8 mouse cellular contexts compared by ENCODE assay signal in genomic region chr5:114567075-114567517, GRCm38 (mm10). TPM values are rescaled to one million over a fixed set of nuclear protein-coding genes. Genes with fewer than 3 reads are reported as not detected.
DNase-seq lines count a peak whose midpoint lies in the region; ATAC-seq and TF ChIP-seq lines count a peak whose summit lies in the region.

No protein-coding gene starts in this region.

- no peak overlapping the region for H3K27ac ChIP-seq in ES-E14 (ENCODE audit: insufficient read depth, low read depth, low read length, poor library complexity, severe bottlenecking)
- H3K27ac ChIP-seq in forebrain, embryonic 16.5 days (ENCODE audit: low read length) = peak overlapping the region; percentile 89
- 0 out of 2 replicates have a peak overlapping the region, but pooled peaks have one; percentile 49 for H3K27ac ChIP-seq in liver, postnatal 0 days (ENCODE audit: low read depth)
- peak overlapping the region; percentile 87 for H3K27ac ChIP-seq in neural tube, embryonic 14.5 days (ENCODE audit: low read depth, low read length)
- H3K27ac ChIP-seq in testis, adult 2 months (ENCODE audit: control insufficient read depth, insufficient read depth, low read depth, low read length) = no peak overlapping the region

- peaks cover 13% of the 10 kb centered on the region for H3K27me3 ChIP-seq in forebrain, embryonic 16.5 days (replicated peaks; ENCODE audit: control insufficient read depth, insufficient read depth, low read length)
- H3K27me3 ChIP-seq in liver, postnatal 0 days (ENCODE audit: insufficient read depth, low read length) = peaks cover 26% of the 10 kb centered on the region
- no peaks in the 10 kb centered on the region for H3K27me3 ChIP-seq in neural tube, embryonic 14.5 days (ENCODE audit: control insufficient read depth, insufficient read depth, low read length)
- H3K27me3 ChIP-seq in testis, adult 2 months (ENCODE audit: control insufficient read depth, insufficient read depth, low read length) = no peaks in the 10 kb centered on the region; the same call in 1 of the 2 replicates

- ATAC-seq in forebrain, embryonic 16.5 days = peak; percentile 92
- peak; percentile 88 for ATAC-seq in liver, postnatal 0 days
- ATAC-seq in neural tube, embryonic 14.5 days (ENCODE audit: low read depth) = peak; percentile 91

- H3K4me2 ChIP-seq in forebrain, embryonic 16.5 days (ENCODE audit: low read length) = peak overlapping the region; percentile 84
- peak overlapping the region; percentile 87 for H3K4me2 ChIP-seq in liver, postnatal 0 days (ENCODE audit: low read depth, low read length)
- peak overlapping the region; percentile 77 for H3K4me2 ChIP-seq in neural tube, embryonic 14.5 days (ENCODE audit: low read depth, low read length)

- intact Hi-C loops in heart, postnatal 25 days (cut with DNase I) = no loop called here

- H3K9ac ChIP-seq in ES-E14 (ENCODE audit: insufficient read depth, low read depth, low read length, poor library complexity, severe bottlenecking) = peak overlapping the region; percentile 58
- peak overlapping the region; percentile 75 for H3K9ac ChIP-seq in forebrain, embryonic 16.5 days (replicated peaks; ENCODE audit: low read depth, low read length)
- H3K9ac ChIP-seq in liver, postnatal 0 days (replicated peaks) = peak overlapping the region; percentile 54
- H3K9ac ChIP-seq in neural tube, embryonic 14.5 days (replicated peaks; ENCODE audit: low read depth, low read length) = peak overlapping the region; percentile 80

- peak; percentile 94 for DNase-seq in ES-E14 (ENCODE audit: low read depth, low spot score)
- DNase-seq in cerebellum, adult 11 months = peak; percentile 95
- peak; percentile 91 for DNase-seq in heart, postnatal 25 days (ENCODE audit: low spot score)
- DNase-seq in layer of hippocampus, adult 11-12 months (ENCODE audit: low spot score) = peak; percentile 94
- peak; percentile 93 for DNase-seq in liver, postnatal 0 days

- no peak for TF ChIP-seq CTCF in liver, postnatal 0 days (IDR thresholded peaks at IDR 0.05; ENCODE audit: low read depth)
- TF ChIP-seq CTCF in testis, adult 2 months (IDR thresholded peaks at IDR 0.05; ENCODE audit: control insufficient read depth, insufficient read depth, insufficient replicate concordance, low read depth, low read length) = no peak

- H3K4me1 ChIP-seq in ES-E14 (ENCODE audit: control insufficient read depth in 2 of 2, insufficient read depth in 2 of 2, low read length in 2 of 2, poor library complexity in 1 of 2) = peaks cover 2 to 30% of the 10 kb centered on the region in 2 experiments; a peak in 3 of 4 replicates
- peaks cover 40% of the 10 kb centered on the region for H3K4me1 ChIP-seq in forebrain, embryonic 16.5 days (replicated peaks; ENCODE audit: control insufficient read depth, insufficient read depth, low read length)
- peaks cover 24% of the 10 kb centered on the region for H3K4me1 ChIP-seq in liver, postnatal 0 days (ENCODE audit: insufficient read depth)
- H3K4me1 ChIP-seq in neural tube, embryonic 14.5 days (ENCODE audit: control insufficient read depth, insufficient read depth, low read length) = peaks cover 34% of the 10 kb centered on the region
- peaks cover 26% of the 10 kb centered on the region for H3K4me1 ChIP-seq in testis, adult 2 months (ENCODE audit: control insufficient read depth, insufficient read depth, low read length)

- in situ Hi-C loops in ES-E14 (cut with MboI; ENCODE audit: low sequenced_read_pairs in 2 of 2, unreplicated experiment in 2 of 2) = no loop called here

- no peaks in the 10 kb centered on the region for H3K36me3 ChIP-seq in ES-E14 (ENCODE audit: control insufficient read depth, insufficient read depth, low read length, poor library complexity, severe bottlenecking)
- no peaks in the 10 kb centered on the region for H3K36me3 ChIP-seq in forebrain, embryonic 16.5 days (ENCODE audit: control insufficient read depth, insufficient read depth)
- H3K36me3 ChIP-seq in liver, postnatal 0 days (replicated peaks; ENCODE audit: insufficient read depth, low read length) = no peaks in the 10 kb centered on the region
- H3K36me3 ChIP-seq in neural tube, embryonic 14.5 days (ENCODE audit: control insufficient read depth, insufficient read depth, low read length) = no peaks in the 10 kb centered on the region
- H3K36me3 ChIP-seq in testis, adult 2 months (ENCODE audit: control insufficient read depth, insufficient read depth, low read length) = no peaks in the 10 kb centered on the region

- TF ChIP-seq POLR2A in testis, adult 2 months (IDR thresholded peaks at IDR 0.05; ENCODE audit: control insufficient read depth, low read depth, low read length) = peak; percentile 77

- under 1% methylated on average over 50 of the region's 52 CpGs for WGBS in forebrain, embryonic 16.5 days
- 3% methylated on average over 45 of the region's 52 CpGs for WGBS in liver, postnatal 0 days (ENCODE audit: insufficient replicate concordance)
- under 1% methylated on average over 52 of the region's 52 CpGs for WGBS in neural tube, embryonic 14.5 days

- no peaks in the 10 kb centered on the region for H3K9me3 ChIP-seq in ES-E14 (ENCODE audit: control insufficient read depth, insufficient read depth, low read depth, low read length)
- H3K9me3 ChIP-seq in forebrain, embryonic 16.5 days (ENCODE audit: control insufficient read depth, low read length) = peaks cover 3% of the 10 kb centered on the region; the same call in 1 of the 2 replicates
- H3K9me3 ChIP-seq in liver, postnatal 0 days (ENCODE audit: low read length) = no peaks in the 10 kb centered on the region
- H3K9me3 ChIP-seq in neural tube, embryonic 14.5 days (ENCODE audit: control insufficient read depth, low read length) = no peaks in the 10 kb centered on the region

- peak overlapping the region; percentile 80 to 99 for H3K4me3 ChIP-seq in ES-E14 (ENCODE audit: insufficient read depth in 1 of 2, low read depth in 1 of 2, low read length in 2 of 2, poor library complexity in 1 of 2, severe bottlenecking in 1 of 2)
- H3K4me3 ChIP-seq in forebrain, embryonic 16.5 days (replicated peaks; ENCODE audit: low read length) = peak overlapping the region; percentile 76
- H3K4me3 ChIP-seq in liver, postnatal 0 days (ENCODE audit: low read depth, low read length) = peak overlapping the region; percentile 69
- H3K4me3 ChIP-seq in neural tube, embryonic 14.5 days (ENCODE audit: low read depth, low read length) = peak overlapping the region; percentile 90
- H3K4me3 ChIP-seq in testis, adult 2 months (ENCODE audit: control insufficient read depth, low read depth, low read length) = peak overlapping the region; percentile 93

- no peak for TF ChIP-seq EP300 in liver, postnatal 0 days (IDR thresholded peaks at IDR 0.05; ENCODE audit: low read depth)

TF ChIP-seq in ES-E14, 5 proteins besides CTCF, POLR2A, EP300 and RAD21:
- TF ChIP-seq ZC3H11A (IDR thresholded peaks at IDR 0.05; ENCODE audit: borderline replicate concordance, low read depth, low read length) (no peak), HCFC1 (IDR thresholded peaks at IDR 0.05; ENCODE audit: borderline replicate concordance, insufficient read depth, low read length) (peak; percentile 100), MAFK (IDR thresholded peaks at IDR 0.05; ENCODE audit: insufficient read depth, low read depth, low read length) (0 out of 2 replicates have a peak, but pooled peaks have one; percentile 8), CHD2 (IDR thresholded peaks at IDR 0.05; ENCODE audit: low read depth, low read length) (0 out of 2 replicates have a peak, but pooled peaks have one; percentile 24)

RNA-seq across cellular contexts. Expression of gene Fam222a, which starts 0.7 kb away (rescaled TPM):
- total RNA-seq in ES-E14 (2012; rRNA removed) = 1.2 and 2.2 TPM in 2 replicates
- 4.3 and 4.4 TPM in 2 replicates for polyA plus RNA-seq in forebrain, embryonic 16.5 days (2015; fragmentation: Nextera tagmentation; extraction: Ambion mirVana)
- 1 to 10 TPM; 2.4 to 4.2 TPM for total RNA-seq in heart, postnatal 25 days (2021)
- polyA plus RNA-seq in liver, postnatal 0 days (2015; fragmentation: Nextera tagmentation; extraction: Ambion mirVana) = 0.80 and 1.8 TPM in 2 replicates
- 5.3 and 7.0 TPM in 2 replicates for polyA plus RNA-seq in neural tube, embryonic 14.5 days (2014; fragmentation: Nextera tagmentation; extraction: Ambion mirVana)
- 22.5 and 23.4 TPM in 2 replicates for polyA plus RNA-seq in testis, adult 2 months (2012; rRNA removed)

Comparison
In these comparisons a context has a peak if more than half of its experiments do, and no peak if none do; other contexts are left out.
1. H3K27ac ChIP-seq: peak in forebrain, embryonic 16.5 days (single experiment), liver, postnatal 0 days (single experiment) and neural tube, embryonic 14.5 days (single experiment); none in ES-E14 (single experiment) and testis, adult 2 months (single experiment).
2. Peak in every context shown above with its lines, with median percentiles within 50 percentile points of each other: DNase-seq, H3K4me3 ChIP-seq, H3K9ac ChIP-seq, ATAC-seq and H3K4me2 ChIP-seq.